Mouse (Mus musculus) adrenal gland, postnatal 25 days (tissue): ENCODE data around the gene Olfr1450. TPM values are rescaled to one million over a fixed set of nuclear protein-coding genes. Genes with fewer than 3 reads are reported as not detected.
"Not testable (repeated sequence)": the region's sequence is repeated elsewhere in the genome, so short reads cannot be mapped to it uniquely, and the experiment has no call there.

Experiments
- DNase-seq: peaks from one replicate; pipeline ENCODE4 v3.0.0; 2021; ENCODE audit warnings: mixed read lengths
- long read RNA-seq: library from polyadenylated mRNA; stranded (forward); transcript quantifications from one replicate; pipeline ENCODE4 v2.0.0, GENCODE M21; 2021
- total RNA-seq: library from RNA; stranded (reverse); gene quantifications from 2 replicates; pipeline ENCODE4 v1.2.3, GENCODE M21; 2021

Olfr1450 gene
- not detected in 2 replicates for total RNA-seq
- long read RNA-seq: 0 reads

DNA sequence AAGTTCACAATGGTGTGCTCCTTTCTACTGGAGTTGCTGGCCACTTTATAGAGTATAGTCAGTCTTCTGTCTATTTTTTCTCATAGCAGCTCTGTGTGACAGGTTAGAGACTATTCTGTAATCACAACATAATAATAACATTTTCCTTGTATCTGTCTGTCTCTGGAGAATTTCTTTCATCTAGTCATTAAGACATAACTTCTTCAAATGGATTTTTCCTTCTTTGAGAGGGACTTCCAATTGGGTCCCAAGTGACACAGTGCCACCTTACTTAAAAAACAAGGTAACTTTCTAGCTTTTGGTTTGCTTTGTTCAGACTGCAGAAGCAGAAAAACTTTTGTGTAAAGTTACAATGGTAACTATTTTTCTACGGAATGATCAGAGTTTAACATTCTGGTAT is at the start of gene Olfr1450:
Gene Olfr1450 (plus strand): TSS at position 301 of the 400 bp plus-strand sequence.
- no peak for DNase-seq

GRCm38 (mm10) chr19:12903643-12904042 is 46.4 kb upstream of the Olfr1450 start, which contains the start of gene Olfr1447:
Gene Olfr1447, minus strand, starts transcription at chr19:12903743.
- DNase-seq: no peak

- no peak for DNase-seq
These were observed 25.7 kb upstream of the Olfr1450 start, which contains the start of gene Olfr1448 for GRCm38 (mm10) chr19:12924319-12924718. Gene Olfr1448, minus strand, starts transcription at chr19:12924419.

DNA sequence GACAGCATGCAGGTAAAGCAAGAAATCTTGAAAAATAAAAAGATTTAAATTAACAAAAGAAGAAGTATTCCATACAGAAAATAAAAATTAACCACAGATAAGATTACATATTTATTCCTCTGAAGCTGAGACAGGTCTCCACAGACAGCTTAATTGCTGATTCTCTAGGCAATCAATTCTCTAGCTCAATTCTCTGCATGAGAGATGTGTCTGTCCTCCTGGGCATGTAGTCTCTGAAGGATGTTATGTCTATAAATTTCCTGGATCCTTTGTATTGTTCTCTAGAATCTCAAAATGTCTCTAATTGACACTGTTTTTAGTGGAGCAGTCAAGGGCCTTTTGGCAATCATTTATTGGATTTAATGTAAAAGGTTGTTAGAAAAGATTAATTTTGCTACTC is 19.5 kb upstream of the Olfr1450 start, which contains the start of gene Olfr1449:
Gene Olfr1449 (plus strand): TSS at position 301 of the 400 bp plus-strand sequence.
- DNase-seq: no peak

DNA sequence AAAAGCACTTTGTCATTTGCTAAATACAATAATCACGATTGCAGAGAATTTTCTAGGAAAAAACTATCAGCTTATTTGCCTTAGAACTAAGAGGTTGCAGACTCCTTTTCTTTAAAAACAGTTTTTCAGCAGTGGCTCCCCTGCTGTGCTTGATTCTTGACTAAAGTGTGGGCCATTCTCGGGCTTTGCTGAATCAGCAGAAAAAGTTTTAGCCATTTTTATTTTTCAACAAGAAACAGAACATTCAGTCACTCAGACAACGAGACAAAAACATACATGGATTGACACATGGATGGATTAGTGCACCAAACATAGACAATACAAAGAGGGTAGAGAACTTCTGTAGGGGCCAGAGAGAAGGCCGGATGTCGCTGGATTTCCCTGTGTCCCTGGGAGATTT is 20.0 kb downstream of the Olfr1450 start:
- not testable (repeated sequence) for DNase-seq

- DNase-seq: not testable (repeated sequence)
These were observed 42.3 kb downstream of the Olfr1450 start for GRCm38 (mm10) chr19:12992316-12992715.

- DNase-seq: no peak
These were observed 44.7 kb downstream of the Olfr1450 start, which contains the start of gene Olfr1451 for GRCm38 (mm10) chr19:12994714-12995113. Gene Olfr1451, plus strand, starts transcription at chr19:12995014.

Other genes with a start within 250 kb of the Olfr1450 start
- gene Cntf, start 184.6 kb upstream of the Olfr1450 start, total RNA-seq: 0.90 and 3.3 TPM in 2 replicates
- gene Zfp91, start 154.1 kb upstream of the Olfr1450 start, total RNA-seq: 83.3 and 85.7 TPM in 2 replicates
- gene Lpxn, start 154.1 kb upstream of the Olfr1450 start, total RNA-seq: 2.1 and 2.2 TPM in 2 replicates
- not detected in 2 replicates for gene Gm5244, start 103.6 kb upstream of the Olfr1450 start, total RNA-seq
- not detected in 2 replicates for gene Olfr1444, start 93.0 kb upstream of the Olfr1450 start, total RNA-seq
- gene Olfr1445, start 66.4 kb upstream of the Olfr1450 start, total RNA-seq: not detected in 2 replicates
- gene Olfr1446, start 56.7 kb upstream of the Olfr1450 start, total RNA-seq: not detected in 2 replicates
- not detected in 2 replicates for gene Olfr1447, start 46.5 kb upstream of the Olfr1450 start, total RNA-seq
- not detected in 2 replicates for gene Olfr1448, start 25.8 kb upstream of the Olfr1450 start, total RNA-seq
- gene Olfr1449, start 19.4 kb upstream of the Olfr1450 start, total RNA-seq: not detected in 2 replicates
- not detected in 2 replicates for gene Olfr1451, start 44.8 kb downstream of the Olfr1450 start, total RNA-seq
- not detected in 2 replicates for gene Olfr1453, start 78.1 kb downstream of the Olfr1450 start, total RNA-seq
- gene Olfr1454, start 110.4 kb downstream of the Olfr1450 start, total RNA-seq: not detected in 2 replicates
- gene Olfr1457, start 147.6 kb downstream of the Olfr1450 start, total RNA-seq: not detected in 2 replicates
- not detected in 2 replicates for gene Olfr1458, start 156.5 kb downstream of the Olfr1450 start, total RNA-seq
- 0.09 TPM in 1 of 2 replicates, not detected in the other for gene Olfr1459, start 199.3 kb downstream of the Olfr1450 start, total RNA-seq
- gene Olfr1461, start 212.7 kb downstream of the Olfr1450 start, total RNA-seq: not detected in 2 replicates
- gene Olfr1462, start 235.5 kb downstream of the Olfr1450 start, total RNA-seq: not detected in 2 replicates